Mouse (Mus musculus) megakaryocyte, embryonic 14.5 days (primary cell): Measurements from ENCODE around the gene Ubtf. TPM values are rescaled to one million over a fixed set of nuclear protein-coding genes. Genes with fewer than 3 reads are reported as not detected.

ENCODE experiments used
- H3K27me3 ChIP-seq: replicated peaks from 2 replicates; pipeline ENCODE3; 2012; ENCODE audit warnings: inconsistent platforms
- H3K36me3 ChIP-seq: replicated peaks from 2 replicates; pipeline ENCODE3; 2012; ENCODE audit warnings: low read length, inconsistent platforms, mixed read lengths
- H3K4me1 ChIP-seq: 2 replicates; pipeline ENCODE4 v1.6.1; 2012; ENCODE audit warnings: inconsistent platforms
- H3K4me3 ChIP-seq: replicated peaks from 2 replicates; pipeline ENCODE3; 2012; ENCODE audit warnings: moderate library complexity, mild to moderate bottlenecking, inconsistent platforms
- H3K9me3 ChIP-seq: 2 replicates; pipeline ENCODE4 v1.6.1; 2012; ENCODE audit warnings: inconsistent platforms
- FLI1 ChIP-seq: IDR thresholded peaks from 2 replicates; pipeline ENCODE4 v1.6.1; 2012; ENCODE audit warnings: low read length, inconsistent platforms, mixed read lengths
- GATA1 ChIP-seq: IDR thresholded peaks from 3 replicates; pipeline ENCODE4 v1.6.1; 2012; ENCODE audit warnings: mixed read lengths, low read length, inconsistent platforms, borderline replicate concordance
- polyA plus RNA-seq: library from polyadenylated mRNA; stranded (reverse); fragments of >175 nt; gene quantifications from 2 replicates; pipeline ENCODE4 v1.2.3, GENCODE M21; 2012; ENCODE audit warnings: low replicate concordance; ENCODE audit not compliant: insufficient read depth

Gene Ubtf
- polyA plus RNA-seq, 1 experiment, result 85.8 TPM

DNA sequence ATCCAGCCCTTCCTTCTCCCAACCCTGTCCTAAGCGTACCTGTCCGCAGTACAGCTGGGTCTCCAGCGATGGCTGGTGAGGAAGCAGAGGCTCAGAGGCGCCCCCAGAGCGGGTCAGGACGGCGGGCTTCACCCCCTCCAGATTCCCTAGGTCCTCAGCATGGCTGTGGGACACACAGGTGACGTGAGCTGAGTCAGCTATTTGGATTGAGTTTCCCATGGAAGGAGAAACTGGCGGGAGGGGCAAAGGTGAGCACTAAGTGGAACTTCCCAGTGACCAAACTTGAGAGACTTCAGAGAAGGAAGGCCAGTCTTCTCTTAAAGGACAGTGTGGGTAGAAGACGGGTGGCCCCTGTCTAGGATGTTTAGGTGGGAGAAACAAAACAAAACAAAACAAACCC, 38.8 kb upstream of the Ubtf start:
- TF ChIP-seq FLI1 (no peak), GATA1 (no peak)
- Histone ChIP-seq H3K27me3 (peaks cover 90% of the 10 kb centered on the region), H3K36me3 (no peaks in the 10 kb centered on the region), H3K4me1 (no peaks in the 10 kb centered on the region), H3K4me3 (no peak overlapping the region), H3K9me3 (no peaks in the 10 kb centered on the region)

- no peaks in the 10 kb centered on the region for H3K36me3 ChIP-seq
- no peaks in the 10 kb centered on the region for H3K9me3 ChIP-seq
- H3K4me3 ChIP-seq, result no peak overlapping the region
- no peak for TF ChIP-seq FLI1
- no peak for TF ChIP-seq GATA1
- peaks cover 91% of the 10 kb centered on the region for H3K27me3 ChIP-seq
- H3K4me1 ChIP-seq, result no peaks in the 10 kb centered on the region
Observed at GRCm38 (mm10) chr11:102356636-102357350, 37.3 kb upstream of the Ubtf start.

GRCm38 (mm10) chr11:102356190-102356589, 36.6 kb upstream of the Ubtf start:
- no peaks in the 10 kb centered on the region for H3K9me3 ChIP-seq
- H3K4me1 ChIP-seq, result no peaks in the 10 kb centered on the region; the same call in 1 of the 2 replicates
- H3K36me3 ChIP-seq, result no peaks in the 10 kb centered on the region
- no peak overlapping the region for H3K4me3 ChIP-seq
- peaks cover 90% of the 10 kb centered on the region for H3K27me3 ChIP-seq
- TF ChIP-seq GATA1 (no peak), FLI1 (no peak)

- Histone ChIP-seq H3K27me3 (peaks cover 90% of the 10 kb centered on the region), H3K9me3 (no peaks in the 10 kb centered on the region), H3K4me1 (no peaks in the 10 kb centered on the region; the same call in 1 of the 2 replicates), H3K36me3 (no peaks in the 10 kb centered on the region), H3K4me3 (no peak overlapping the region)
- TF ChIP-seq GATA1 (no peak), FLI1 (no peak)
Observed at GRCm38 (mm10) chr11:102355501-102355900, 36.0 kb upstream of the Ubtf start.

DNA sequence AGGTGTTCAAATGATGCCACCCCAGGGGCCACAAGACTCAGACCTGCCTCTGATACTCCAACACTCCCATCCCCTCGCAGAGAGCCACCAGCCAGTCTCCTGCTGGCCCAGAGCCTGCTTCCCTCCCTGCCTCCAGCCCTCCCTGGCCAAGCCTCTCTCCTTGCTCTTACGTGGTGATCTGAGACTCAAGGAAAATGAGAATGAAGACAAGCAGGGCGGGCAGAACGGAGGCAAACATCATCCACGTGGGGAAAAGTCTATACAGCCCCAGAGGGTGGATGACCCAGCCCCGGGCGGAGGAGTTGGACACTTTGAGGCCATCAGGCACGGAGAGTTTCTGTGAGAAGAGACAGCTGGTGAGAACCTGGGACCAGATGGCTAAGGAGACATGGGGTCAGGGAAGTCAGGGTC, 33.5 kb upstream of the Ubtf start:
- H3K9me3 ChIP-seq, result no peaks in the 10 kb centered on the region
- H3K36me3 ChIP-seq, result no peaks in the 10 kb centered on the region
- H3K4me3 ChIP-seq, result no peak overlapping the region
- H3K4me1 ChIP-seq, result no peaks in the 10 kb centered on the region; the same call in 1 of the 2 replicates
- H3K27me3 ChIP-seq, result peaks cover 86% of the 10 kb centered on the region
- no peak for TF ChIP-seq FLI1
- TF ChIP-seq GATA1, result no peak

GRCm38 (mm10) chr11:102352378-102352777, 32.8 kb upstream of the Ubtf start:
- TF ChIP-seq FLI1 (no peak), GATA1 (no peak)
- H3K4me1 ChIP-seq, result no peaks in the 10 kb centered on the region; the same call in 1 of the 2 replicates
- no peak overlapping the region for H3K4me3 ChIP-seq
- H3K9me3 ChIP-seq, result no peaks in the 10 kb centered on the region
- peaks cover 85% of the 10 kb centered on the region for H3K27me3 ChIP-seq
- no peaks in the 10 kb centered on the region for H3K36me3 ChIP-seq

DNA sequence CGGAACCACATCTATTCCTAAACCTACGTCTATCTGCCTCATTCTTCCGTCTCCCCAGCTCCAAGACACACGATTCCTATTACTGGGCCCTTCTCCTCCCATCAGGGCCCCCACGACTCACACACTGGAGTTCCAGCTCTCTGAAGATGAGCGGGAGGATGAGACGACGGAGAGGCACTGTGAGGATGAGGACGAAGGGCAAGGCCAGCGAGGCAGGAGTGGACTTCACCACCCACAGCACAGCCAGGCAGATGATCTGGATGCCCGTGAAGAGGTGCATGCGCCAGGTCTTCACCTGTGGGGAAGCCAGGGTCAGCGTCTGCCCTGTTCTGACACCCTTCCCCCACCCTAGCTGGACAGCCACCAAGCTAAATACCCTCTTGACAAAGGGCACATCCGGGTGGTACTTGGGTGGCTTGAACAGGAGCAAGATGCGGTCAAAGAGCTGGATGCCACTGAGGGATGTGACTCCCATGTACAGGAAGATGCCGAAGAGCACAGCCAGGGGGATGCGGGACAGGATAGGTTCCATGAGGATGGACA, 31.5 kb upstream of the Ubtf start:
- no peaks in the 10 kb centered on the region; the same call in 1 of the 2 replicates for H3K4me1 ChIP-seq
- no peaks in the 10 kb centered on the region for H3K9me3 ChIP-seq
- H3K36me3 ChIP-seq, result no peaks in the 10 kb centered on the region
- H3K27me3 ChIP-seq, result peaks cover 77% of the 10 kb centered on the region
- TF ChIP-seq FLI1, result no peak
- TF ChIP-seq GATA1, result no peak
- peak overlapping the region; percentile 29 for H3K4me3 ChIP-seq

DNA sequence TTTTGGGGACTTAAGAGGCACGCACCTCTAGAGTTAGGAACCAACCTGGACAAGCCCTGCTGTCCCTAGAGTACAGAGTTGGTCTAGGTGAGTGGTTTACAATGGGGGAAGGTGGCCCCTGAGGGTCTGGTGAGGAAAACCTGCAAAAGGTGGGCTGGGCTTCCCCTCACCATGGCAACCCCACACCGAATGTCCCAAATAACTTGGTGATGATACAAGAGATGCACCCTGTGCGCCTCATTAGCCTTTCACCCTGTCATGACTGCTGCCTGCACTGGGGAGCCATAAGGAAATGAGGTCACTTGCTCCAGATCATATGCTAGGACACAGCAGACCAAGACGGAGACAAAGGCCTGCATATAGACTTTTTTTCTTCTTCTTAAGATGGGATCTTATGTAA, 30.9 kb upstream of the Ubtf start:
- H3K9me3 ChIP-seq, result no peaks in the 10 kb centered on the region
- H3K36me3 ChIP-seq, result no peaks in the 10 kb centered on the region
- no peaks in the 10 kb centered on the region; the same call in 1 of the 2 replicates for H3K4me1 ChIP-seq
- H3K4me3 ChIP-seq, result no peak overlapping the region
- TF ChIP-seq FLI1 (no peak), GATA1 (no peak)
- peaks cover 72% of the 10 kb centered on the region for H3K27me3 ChIP-seq

DNA sequence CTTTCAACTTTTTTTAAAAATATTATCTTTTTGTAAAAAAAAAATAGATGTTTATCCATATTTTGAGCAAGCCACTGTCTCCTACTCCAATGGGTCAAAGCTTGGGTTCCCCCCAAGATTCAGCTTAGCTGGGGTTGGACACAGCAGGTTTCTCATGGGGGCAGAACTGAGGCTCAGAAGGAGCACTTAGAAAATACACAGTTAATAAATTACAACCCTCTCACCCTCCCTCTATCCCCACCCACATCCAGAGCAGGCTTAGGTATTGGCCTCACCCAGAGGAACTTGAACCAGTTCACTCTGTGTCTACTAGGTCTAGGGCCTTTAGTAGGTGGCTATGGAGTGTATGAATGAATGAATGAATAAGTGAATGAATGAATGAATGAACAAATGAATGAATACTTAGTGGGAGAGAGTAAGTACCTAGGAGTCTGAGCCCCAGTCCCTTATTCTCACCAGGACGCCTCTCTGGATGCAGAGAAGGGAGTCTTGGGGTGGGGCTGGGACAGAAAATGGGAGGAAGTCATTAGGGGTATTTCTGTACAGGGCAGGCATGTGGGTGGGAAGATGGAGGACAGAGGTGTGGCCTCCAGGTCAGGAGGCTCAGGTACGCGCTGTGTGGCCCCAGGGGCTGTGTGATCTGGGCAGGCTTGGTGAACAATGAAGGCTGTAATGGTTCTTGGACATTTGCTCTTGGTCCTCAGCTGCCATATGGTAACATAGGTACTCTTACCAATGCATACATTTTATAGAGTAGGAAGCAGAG, 29.8 kb upstream of the Ubtf start:
- no peak for TF ChIP-seq FLI1
- H3K9me3 ChIP-seq, result no peaks in the 10 kb centered on the region
- no peaks in the 10 kb centered on the region; the same call in 1 of the 2 replicates for H3K4me1 ChIP-seq
- H3K27me3 ChIP-seq, result peaks cover 72% of the 10 kb centered on the region
- no peaks in the 10 kb centered on the region for H3K36me3 ChIP-seq
- H3K4me3 ChIP-seq, result no peak overlapping the region

DNA sequence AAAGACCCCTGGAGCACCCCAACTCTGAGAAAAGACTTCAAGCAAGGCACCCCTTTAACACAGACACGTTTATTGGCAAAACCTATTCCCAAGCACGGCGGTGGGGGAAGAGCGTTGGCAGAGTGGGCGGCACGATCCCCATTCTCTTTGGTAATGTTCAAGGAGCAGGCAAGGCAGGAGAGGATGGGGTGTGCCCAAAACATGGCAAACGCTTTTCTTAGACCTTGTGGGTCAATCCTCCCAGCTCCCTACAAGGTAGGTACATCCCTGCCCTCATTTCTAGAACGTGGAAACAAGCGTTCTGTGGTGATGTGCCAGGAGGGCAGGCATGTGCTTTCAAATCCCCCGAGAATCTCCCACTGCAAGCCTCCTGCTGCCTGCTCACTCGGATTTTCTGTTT, 29.2 kb upstream of the Ubtf start:
- no peak overlapping the region for H3K4me3 ChIP-seq
- no peaks in the 10 kb centered on the region for H3K36me3 ChIP-seq
- H3K4me1 ChIP-seq, result no peaks in the 10 kb centered on the region; the same call in 1 of the 2 replicates
- peaks cover 70% of the 10 kb centered on the region for H3K27me3 ChIP-seq
- TF ChIP-seq GATA1 (no peak), FLI1 (no peak)
- H3K9me3 ChIP-seq, result no peaks in the 10 kb centered on the region
